Mouse (Mus musculus) T-cell, adult 2 months (primary cell): ENCODE results near the gene Spata7.
A peak's percentile ranks its signal among the peaks of the same experiment; 100 is the strongest.
"Not testable (repeated sequence)": the region's sequence is repeated elsewhere in the genome, so short reads cannot be mapped to it uniquely, and the experiment has no call there.

Experiments
- DNase-seq: peaks from one replicate; pipeline ENCODE4 v3.0.0; 2022; ENCODE audit warnings: low spot score

The Spata7 gene

DNA sequence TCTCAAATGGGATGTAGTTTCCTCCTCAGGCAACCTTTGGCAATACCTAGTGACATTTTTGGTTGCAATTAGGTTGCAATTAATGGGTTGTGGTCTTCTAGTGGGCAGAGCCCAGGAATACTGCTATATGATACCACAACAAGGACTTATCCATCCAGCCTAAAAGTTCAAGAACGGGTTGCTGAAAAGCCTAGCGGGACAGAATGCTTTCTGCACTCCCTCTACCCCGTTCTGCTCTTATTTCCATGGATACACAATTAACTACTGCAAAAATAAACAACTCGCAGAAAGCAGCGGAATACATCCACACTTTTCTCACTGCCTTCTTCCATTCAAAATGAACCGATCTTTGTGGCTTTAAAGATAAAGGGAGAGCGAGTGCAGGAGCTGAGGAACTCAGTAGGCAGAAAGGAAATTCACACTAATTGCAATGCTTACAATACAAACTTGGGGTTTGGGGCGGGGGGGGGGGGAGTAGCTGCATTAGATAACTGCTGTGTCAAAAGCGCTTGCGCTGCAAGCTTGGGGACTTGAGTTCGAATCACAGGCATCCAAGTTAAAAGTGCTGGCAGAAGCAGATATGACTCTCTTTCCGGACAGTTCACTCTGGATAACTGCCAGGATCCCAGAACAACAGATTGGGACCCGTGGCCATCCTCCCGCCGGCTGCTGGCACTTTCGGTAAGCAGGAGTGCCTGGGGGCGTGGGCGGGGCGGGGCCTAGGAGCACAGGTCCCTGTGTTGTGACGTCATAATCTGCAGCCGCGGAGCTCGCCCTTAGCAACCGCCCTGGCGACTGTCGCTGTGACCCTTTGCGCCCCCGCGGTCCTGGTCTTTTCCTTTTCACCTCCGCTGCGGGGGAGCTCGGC is at the start of gene Spata7:
Spata7 (plus strand) TSS at position 766 of the 868 bp plus-strand sequence.
- peak; percentile 72 for DNase-seq

DNA sequence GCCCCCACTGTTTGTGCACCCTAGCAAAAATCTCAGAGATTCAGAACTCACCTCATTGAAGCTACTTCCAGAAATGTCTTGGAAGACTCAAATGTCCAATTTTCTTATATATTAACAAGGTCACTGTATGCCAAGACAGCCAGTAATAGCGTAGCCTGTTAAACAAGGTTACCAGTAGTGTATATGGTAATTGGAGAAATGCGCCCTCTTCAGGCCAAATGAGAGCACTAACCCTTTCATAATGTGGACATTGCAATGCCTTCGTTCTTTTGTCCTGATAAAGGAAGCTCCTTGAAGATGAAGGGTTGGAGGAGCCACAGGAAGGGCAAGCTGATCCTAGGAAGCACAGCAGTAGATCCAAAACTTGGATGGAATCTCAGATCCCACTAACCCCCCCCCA is 42.7 kb upstream of the Spata7 start:
- no peak for DNase-seq

DNA sequence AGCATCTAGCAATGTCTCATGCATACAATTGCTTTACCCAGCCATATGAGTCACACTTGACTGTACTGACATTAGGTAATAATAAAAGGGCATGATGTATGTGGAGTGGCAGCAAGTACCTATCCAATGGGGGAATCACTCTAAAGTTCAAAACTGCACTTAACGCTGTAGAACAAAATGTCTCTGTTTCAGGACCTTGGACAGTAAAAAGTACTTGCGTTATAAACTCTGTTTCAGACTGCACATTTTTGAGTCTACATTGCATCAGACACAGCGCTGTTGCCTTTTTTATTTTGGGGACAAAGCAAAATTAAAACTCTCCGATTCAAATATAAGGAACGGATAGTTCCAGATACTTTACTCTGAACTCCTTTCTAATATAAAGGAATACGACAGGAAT is 39.4 kb upstream of the Spata7 start:
- no peak for DNase-seq

DNA sequence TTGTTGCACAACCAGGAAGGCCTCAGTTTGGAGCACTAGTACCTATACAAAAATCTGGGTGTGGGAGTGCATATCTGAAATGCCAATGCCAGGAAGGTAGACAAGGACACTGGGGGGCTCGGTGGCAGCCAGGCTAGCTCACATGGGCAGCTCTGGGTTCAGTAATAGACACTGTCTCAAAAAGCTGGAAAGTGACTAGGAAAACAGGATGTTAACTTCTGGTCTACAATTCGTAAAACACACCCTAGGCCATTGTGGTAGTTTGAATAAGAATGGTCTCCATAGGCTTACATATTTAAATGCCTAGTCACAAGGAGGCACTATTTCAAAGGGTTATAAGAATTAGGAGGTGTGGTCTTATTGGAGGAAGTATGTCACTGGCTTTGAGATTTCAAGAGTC is 36.9 kb upstream of the Spata7 start:
- DNase-seq, result no peak

- no peak for DNase-seq
These were observed 27.1 kb upstream of the Spata7 start for GRCm38 (mm10) chr12:98600861-98601260.

DNA sequence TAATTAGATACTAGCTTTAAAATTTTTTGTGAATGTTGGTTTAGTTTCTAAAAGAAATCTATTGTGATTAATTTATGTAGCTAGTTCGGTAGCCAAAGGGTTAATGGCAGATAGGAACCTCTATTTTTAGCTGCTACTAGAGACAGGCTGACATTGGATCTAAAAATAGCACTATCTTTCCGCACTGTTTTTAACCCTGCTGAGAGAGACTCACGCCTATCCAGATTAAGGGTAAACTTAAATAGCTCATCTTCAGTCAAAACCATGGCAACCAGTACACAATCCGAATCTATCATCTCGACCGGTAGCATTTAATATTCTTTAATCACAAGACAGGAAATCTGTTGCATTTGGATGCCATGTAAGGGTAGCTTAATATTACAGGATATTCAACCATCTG is 25.8 kb upstream of the Spata7 start:
- DNase-seq, result no peak

DNA sequence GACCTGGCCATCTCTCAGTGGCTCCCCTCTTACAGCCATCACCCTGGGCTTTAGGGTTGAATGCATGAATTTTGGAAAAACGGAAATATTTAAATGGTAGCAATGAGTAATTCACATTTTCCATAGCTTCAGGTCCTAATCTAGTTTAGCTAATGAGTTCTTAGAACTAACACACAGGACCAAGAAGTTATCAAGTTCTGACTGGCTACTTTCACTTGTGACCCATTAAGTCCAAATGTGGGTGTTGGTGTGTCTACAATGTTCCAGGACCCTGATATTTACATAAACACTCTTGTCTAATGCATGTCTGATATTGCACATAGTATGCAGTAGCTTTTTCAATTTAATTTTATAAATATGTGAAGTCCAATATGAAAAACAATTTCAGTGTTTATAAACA is 22.7 kb upstream of the Spata7 start:
- DNase-seq, result no peak

DNA sequence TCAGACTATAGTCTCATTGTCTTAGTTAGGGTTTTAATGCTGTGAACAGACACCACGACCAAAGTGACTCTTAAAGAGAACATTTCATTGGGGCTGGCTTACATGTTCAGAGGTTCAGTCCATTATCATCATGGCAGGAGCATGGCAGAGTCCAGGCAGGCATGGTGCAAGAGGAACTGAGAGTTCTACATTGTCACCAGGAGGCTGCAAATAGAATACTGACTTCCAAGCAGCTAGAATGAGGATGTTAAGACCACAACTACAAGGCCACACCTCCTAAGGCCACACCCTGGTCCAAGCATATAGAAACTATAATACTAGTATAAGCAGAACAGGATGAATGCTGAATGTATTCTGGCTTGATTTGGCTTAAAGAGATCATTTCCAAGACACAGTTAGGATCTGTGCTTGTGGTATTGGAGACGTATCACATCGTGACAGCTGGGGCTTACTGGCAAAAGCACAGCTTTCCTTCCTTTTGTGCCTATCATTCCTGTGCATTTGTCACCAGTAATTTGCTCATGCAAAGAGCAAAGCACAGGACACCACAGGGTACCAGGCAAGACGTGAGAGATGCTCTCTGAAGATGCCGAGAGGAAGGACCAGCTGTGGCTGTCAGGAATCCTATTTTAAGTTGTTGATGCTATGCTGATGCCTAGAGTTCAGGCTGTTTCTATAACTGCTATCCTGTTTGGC is 21.2 kb upstream of the Spata7 start:
- DNase-seq, result no peak

GRCm38 (mm10) chr12:98610341-98610740 is 17.6 kb upstream of the Spata7 start:
- DNase-seq, result no peak

- no peak for DNase-seq
These were observed 12.9 kb upstream of the Spata7 start for GRCm38 (mm10) chr12:98614910-98615508.

DNA sequence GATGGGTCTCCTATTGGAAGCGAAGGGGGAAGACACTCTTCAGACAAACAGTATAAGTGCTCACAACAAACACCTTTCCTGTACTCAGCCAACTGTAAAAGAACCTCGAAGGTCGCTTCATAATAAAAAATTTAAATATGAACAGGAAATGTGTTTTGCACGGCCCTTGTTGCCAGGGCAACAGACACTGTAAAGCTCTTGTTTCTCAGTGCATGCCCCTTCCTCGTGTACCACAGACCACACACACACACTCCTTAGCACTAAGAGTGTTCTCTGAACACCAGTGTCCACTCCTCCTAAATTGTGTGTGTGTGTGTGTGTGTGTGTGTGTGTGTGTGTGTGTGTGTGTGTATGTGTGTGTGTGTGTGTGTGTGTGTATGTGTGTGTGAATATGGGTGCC is 12.2 kb upstream of the Spata7 start:
- no peak for DNase-seq

DNA sequence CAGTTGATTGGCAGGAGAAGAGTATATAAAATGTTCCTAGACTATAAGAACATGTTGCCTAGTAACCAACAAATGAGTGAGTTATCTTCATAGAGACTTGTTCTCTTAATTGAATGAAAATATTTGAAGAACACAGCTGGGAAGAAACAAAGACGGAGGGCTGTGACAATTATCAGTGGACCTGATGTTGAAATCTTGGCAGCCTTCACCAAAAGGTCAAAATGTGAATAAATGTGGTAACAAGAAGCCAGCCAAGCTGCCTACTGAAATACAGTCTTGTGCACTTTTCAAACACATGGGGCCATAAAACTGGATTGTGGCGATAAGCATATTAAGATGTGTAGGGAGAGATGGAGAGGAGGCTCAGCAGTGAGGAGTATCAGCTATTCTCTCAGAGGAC is 8.5 kb upstream of the Spata7 start:
- DNase-seq, result no peak

DNA sequence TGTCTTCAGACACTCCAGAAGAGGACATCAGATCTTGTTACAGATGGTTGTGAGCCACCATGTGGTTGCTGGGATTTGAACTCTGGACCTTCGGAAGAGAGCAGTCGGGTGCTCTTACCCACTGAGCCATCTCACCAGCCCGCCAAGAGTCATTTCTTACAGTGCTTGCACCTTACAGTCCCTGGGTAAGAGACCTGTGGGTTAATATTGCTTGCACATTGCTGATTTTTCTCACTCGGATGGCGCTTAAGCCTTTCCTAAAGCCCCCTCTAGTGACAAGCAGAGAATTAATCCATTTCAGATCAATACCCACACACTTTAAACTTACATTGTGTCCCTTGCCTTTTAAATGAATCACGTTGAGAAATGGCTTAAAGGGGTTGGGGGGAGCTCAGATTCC is 7.0 kb upstream of the Spata7 start:
- DNase-seq, result not testable (repeated sequence)

DNA sequence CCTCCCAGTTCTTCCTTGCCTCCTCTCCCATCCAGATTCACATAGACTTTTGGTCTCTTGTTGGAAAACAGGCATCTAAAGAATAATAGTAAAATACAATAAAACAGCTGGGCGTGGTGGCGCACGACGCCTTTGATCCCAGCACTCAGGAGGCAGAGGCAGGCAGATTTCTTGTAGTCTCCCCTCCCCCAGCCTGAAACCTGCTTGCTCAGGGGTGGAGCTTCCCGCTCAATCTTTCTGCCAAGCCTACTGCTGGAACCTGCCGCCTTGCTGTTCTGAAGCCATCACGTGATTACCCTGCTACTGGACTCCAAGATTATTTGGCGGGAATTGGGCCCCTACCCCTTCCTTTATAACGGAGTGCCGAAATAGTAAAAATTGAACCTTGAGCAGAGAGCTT is 4.7 kb upstream of the Spata7 start:
- not testable (repeated sequence) for DNase-seq

DNA sequence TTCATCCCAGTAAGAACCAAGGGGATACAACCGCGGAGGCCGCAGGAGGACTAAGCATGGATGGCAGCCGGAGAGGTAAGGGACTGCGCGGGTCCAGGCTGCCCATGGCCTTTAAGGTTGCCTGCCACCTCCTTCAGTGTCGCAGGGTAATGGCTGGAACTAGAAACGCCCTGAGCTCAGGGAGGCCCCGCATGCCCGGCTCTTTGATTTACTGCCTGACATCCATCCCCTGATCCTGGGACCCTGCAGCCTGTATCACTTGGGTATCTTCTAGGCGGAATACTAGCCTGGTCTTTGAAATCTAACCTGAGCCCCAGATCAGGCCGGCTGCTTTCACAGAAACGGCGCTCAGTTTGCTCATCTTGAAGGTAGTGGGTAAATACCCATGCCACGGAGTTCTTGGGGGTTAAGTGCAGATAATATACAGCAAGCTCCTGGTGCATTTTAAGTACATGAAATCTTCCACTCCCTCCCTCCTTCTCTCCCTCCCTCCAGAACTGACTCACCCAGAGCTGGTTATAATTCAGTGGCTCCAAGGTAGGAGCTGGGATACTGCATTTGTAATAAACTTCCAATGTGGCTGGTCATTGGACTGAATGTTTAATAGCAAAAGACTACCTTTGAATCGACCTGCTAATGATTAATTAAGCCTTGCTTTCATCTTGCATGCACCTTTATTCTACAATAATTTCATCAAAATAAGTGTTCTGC is 458 bp downstream of the Spata7 start:
- DNase-seq, result no peak

GRCm38 (mm10) chr12:98644852-98645251 is 16.9 kb downstream of the Spata7 start:
- no peak for DNase-seq

GRCm38 (mm10) chr12:98656873-98657272 is 28.9 kb downstream of the Spata7 start:
- DNase-seq, result no peak

DNA sequence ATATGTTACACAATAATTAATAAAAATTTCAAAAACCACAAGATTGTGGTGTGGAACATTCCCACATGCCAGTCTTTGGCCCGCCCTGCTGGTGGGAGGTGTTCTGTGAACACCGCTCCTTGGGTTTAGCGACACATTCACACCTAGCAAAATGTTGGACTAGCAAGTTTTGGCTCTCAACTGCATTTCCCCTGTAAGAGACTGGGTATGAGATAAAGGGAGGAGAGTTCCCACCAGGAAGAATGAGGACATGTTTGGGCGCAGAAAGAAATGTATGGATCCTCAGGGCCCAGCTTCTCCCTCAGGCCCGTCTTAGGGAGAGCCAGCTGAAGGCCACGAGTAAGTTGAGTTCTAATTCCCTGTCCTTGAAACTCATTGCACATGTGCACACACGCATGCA is 34.7 kb downstream of the Spata7 start:
- no peak for DNase-seq

DNA sequence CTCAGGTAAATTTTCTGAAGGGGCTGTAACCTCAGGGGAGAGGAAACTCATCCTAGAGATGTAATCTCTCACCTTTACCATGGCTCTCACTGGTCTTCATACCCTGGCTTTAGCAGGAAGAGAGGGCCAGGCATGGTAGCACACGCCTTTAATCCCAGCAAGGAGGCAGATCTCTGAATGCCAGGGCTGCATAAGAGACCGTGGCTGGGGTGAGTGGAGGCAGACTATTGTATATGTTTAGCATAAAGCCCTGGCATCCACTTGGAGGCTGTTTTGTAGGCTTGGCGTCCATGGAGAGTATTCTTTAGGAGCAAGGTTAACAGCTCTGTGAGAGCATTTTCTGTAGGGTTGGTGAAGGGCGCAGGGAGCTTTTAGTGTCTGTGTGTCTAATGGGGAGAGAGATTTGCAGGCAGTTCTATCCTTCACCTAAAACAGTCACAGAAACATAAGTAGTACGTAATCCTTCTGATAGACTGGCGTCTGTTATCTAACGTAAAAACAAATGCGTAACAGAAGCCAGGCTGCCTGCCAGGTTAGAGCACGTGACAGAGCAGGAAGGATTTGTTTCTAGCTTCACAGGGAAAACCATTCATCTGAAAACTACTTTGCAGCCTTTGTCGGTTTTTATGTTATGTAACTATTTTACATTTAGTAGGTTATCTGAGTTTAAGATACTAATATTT is 40.3 kb downstream of the Spata7 start:
- no peak for DNase-seq

DNA sequence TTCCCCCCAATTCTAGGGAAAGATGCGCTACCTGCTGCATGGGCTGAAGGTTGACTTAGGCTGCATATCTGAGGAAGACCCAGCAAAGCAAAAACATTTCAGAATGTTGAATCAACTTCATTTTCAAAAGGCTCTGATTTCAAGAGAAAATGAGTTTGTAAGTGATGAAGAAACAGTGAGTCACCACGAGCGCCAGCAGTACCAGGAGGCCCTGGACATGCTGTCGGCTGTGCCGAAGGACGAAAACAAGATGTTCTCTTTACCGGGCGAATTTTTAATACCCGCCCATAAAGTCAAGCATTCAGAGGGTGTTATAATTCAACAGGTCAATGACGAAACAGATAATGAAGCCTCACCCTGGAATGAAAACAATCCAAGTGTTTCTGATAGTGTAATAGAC is 41.1 kb downstream of the Spata7 start:
- no peak for DNase-seq

DNA sequence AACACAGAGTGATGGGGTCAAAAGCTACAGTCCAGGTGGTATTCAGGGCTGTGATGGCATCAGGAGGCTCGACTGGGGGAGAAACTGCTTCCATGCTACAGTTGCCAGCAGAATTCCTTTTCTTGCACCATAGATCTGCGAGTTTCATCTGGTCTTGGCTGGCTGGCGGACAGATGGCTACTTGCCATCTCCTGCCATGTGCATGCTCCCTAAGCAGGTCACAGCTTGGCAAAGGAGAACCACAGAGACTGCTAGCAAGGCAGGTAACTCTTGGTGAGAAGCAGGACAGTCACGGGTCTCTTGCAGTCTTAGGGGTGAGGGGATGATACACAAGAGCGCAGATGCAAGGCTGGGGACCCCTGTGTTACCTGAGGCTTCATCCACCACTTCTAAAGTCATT is 41.9 kb downstream of the Spata7 start:
- no peak for DNase-seq

GRCm38 (mm10) chr12:98670429-98670828 is 42.5 kb downstream of the Spata7 start:
- DNase-seq, result no peak
